Mouse (Mus musculus) stomach, embryonic 16.5 days (tissue): Measurements from ENCODE around the gene Sipa1l3. TPM values are rescaled to one million over a fixed set of nuclear protein-coding genes. Genes with fewer than 3 reads are reported as not detected.
A peak's percentile ranks its signal among the peaks of the same experiment; 100 is the strongest.

ENCODE experiments used
- ATAC-seq: fragments of 200-750 bp; cut with Nextera tagmentation; 2 replicates; pipeline ENCODE4 v1.8.0; 2017; ENCODE audit warnings: moderate number of reproducible peaks, moderate TSS enrichment; ENCODE audit not compliant: insufficient read depth, low FRiP score
- H3K27ac ChIP-seq: fragments of 300-500 bp; sonication (generic); 2 replicates; pipeline ENCODE4 v1.5.1; 2014; ENCODE audit warnings: low read length
- H3K27me3 ChIP-seq: fragments of 300-500 bp; sonication (generic); 2 replicates; pipeline ENCODE4 v1.6.1; 2014; ENCODE audit warnings: low read length, control low read depth, mixed read lengths; ENCODE audit not compliant: control insufficient read depth, insufficient read depth
- H3K36me3 ChIP-seq: fragments of 300-500 bp; sonication (generic); 2 replicates; pipeline ENCODE4 v1.6.1; 2014; ENCODE audit warnings: low read length; ENCODE audit not compliant: control insufficient read depth, insufficient read depth
- H3K4me1 ChIP-seq: fragments of 300-500 bp; sonication (generic); 2 replicates; pipeline ENCODE4 v1.6.1; 2014; ENCODE audit warnings: low read length, control low read depth, mixed read lengths; ENCODE audit not compliant: control insufficient read depth, insufficient read depth
- H3K4me2 ChIP-seq: fragments of 300-500 bp; sonication (generic); 2 replicates; pipeline ENCODE4 v1.6.1; 2014; ENCODE audit warnings: low read depth, low read length, mixed read lengths
- H3K4me3 ChIP-seq: fragments of 300-500 bp; sonication (generic); replicated peaks from 2 replicates; pipeline ENCODE4 v1.5.1; 2014; ENCODE audit warnings: mild to moderate bottlenecking, low read length
- H3K9ac ChIP-seq: fragments of 300-500 bp; sonication (generic); 2 replicates; pipeline ENCODE4 v1.6.1; 2014; ENCODE audit warnings: low read length
- H3K9me3 ChIP-seq: fragments of 300-500 bp; sonication (generic); replicated peaks from 2 replicates; pipeline ENCODE4 v1.6.1; 2016; ENCODE audit warnings: low read length, control low read depth; ENCODE audit not compliant: control insufficient read depth
- WGBS: fragments of 180-500 bp; shearing (Covaris S2); extraction: QIAGEN DNeasy Blood & Tissue Kit; methylation state at CpG from one replicate; pipeline ENCODE4 v1.1.7; 2014; 5-methylcytosine and 5-hydroxymethylcytosine counted together
- polyA plus RNA-seq: library from polyadenylated mRNA; unstranded; fragments of >200 nt; fragmentation: Nextera tagmentation; extraction: Ambion mirVana; gene quantifications from 2 replicates; pipeline ENCODE4 v1.2.1, GENCODE M21; 2015

The Sipa1l3 gene
- polyA plus RNA-seq, 1 experiment from 2014 or later: 22.2 TPM

DNA sequence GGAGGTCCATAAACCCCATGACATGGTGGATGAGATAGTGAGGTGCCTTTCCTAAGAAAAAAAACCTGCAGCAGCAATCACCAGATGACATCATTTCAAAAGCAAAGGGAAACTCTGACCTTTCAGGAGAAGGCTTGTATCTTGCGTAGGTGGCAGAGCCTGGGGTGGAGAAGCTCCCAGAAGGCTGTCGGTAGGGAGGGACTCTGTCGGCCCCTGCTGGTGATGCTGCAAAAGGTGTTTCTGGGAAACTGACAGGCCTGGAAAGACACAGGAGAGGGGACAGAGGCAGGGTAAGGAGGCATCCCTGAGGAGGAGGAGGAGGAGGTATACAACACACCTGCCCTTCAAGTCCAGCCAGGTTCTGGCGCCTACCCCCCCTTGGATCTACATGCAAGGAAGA, 154.4 kb downstream of the Sipa1l3 start:
- WGBS: 32% methylated on average over 4 of the region's 4 CpGs
- Histone ChIP-seq H3K36me3 (0 out of 2 replicates have a peak, but pooled peaks cover 8% of the 10 kb centered on the region), H3K9me3 (no peaks in the 10 kb centered on the region), H3K9ac (no peak overlapping the region), H3K4me3 (no peak overlapping the region), H3K27ac (no peak overlapping the region), H3K4me1 (no peaks in the 10 kb centered on the region), H3K4me2 (no peak overlapping the region), H3K27me3 (no peaks in the 10 kb centered on the region)
- ATAC-seq: no peak

DNA sequence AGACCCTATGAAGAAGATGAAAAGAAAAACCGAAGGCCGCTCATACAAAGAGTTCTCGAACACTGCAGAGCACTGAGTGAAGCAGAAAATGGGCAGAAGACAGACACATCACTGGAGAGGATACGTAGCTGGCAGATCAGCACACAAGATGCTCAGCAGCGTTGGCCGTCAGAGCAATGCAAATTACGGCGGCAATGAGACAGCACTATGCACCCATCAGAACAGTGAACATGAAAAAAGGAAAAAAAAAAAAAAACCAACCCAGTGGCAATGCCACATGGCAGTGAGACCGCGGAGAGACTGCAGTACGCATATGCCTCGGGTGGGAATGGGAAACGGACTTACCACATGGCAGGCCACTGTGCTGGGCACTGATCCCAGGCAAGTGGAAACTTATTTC, 156.9 kb downstream of the Sipa1l3 start:
- 93% methylated on average over 13 of the region's 13 CpGs for WGBS
- Histone ChIP-seq H3K4me1 (no peaks in the 10 kb centered on the region), H3K4me2 (no peak overlapping the region), H3K9me3 (no peaks in the 10 kb centered on the region), H3K4me3 (no peak overlapping the region), H3K36me3 (0 out of 2 replicates have a peak, but pooled peaks cover 7% of the 10 kb centered on the region), H3K9ac (no peak overlapping the region), H3K27ac (no peak overlapping the region), H3K27me3 (no peaks in the 10 kb centered on the region)
- ATAC-seq: no peak

DNA sequence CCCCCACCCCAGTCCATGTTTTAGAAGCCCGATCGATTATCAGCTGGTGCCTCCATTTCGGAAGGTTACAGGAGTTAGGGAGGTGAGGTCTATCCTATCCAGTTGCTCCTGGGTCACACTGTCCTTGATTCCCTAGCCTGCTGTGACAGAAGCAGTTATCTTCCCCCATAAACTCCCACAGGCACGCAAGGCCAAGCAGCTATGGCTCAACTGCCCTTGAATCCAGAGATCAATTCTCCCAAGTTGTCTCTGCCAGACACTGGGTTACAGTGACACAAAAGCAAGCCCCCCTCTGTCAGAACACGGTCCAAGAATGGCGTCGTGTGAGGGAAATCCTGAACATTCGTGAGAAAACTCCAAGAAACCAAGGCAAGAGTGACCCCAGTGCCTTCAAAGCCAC, 163.0 kb downstream of the Sipa1l3 start:
- H3K36me3 ChIP-seq: peaks cover 16% of the 10 kb centered on the region
- H3K4me1 ChIP-seq: no peaks in the 10 kb centered on the region
- H3K4me2 ChIP-seq: no peak overlapping the region
- H3K27ac ChIP-seq: no peak overlapping the region
- H3K9ac ChIP-seq: no peak overlapping the region
- no peak for ATAC-seq
- H3K27me3 ChIP-seq: no peaks in the 10 kb centered on the region
- 92% methylated on average over 8 of the region's 8 CpGs for WGBS
- H3K9me3 ChIP-seq: no peaks in the 10 kb centered on the region
- no peak overlapping the region for H3K4me3 ChIP-seq

DNA sequence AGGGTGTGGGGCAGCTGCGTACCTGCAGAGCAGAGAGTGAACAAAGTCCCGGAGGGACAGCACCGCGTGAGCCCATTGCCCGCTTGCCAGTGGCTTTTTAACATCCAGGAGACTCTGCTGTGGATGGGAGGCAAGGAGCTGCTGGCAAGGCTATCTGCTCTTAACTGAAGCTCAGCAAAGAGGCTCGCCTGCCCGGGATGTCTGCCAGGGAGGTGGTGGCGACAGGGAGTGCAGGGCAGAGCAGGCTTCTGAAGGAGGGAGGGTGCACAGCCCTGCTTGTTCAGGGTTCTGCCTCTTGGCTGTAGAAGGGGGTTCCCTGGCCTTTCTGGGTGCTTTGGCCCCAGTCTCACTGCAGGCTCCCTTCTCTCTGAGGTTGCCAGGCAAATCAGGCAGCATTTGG, 164.3 kb downstream of the Sipa1l3 start:
- WGBS: 91% methylated on average over 8 of the region's 8 CpGs
- no peak overlapping the region for H3K4me2 ChIP-seq
- no peaks in the 10 kb centered on the region for H3K4me1 ChIP-seq
- no peak overlapping the region for H3K4me3 ChIP-seq
- no peaks in the 10 kb centered on the region for H3K27me3 ChIP-seq
- H3K36me3 ChIP-seq: peaks cover 23% of the 10 kb centered on the region
- ATAC-seq: no peak
- no peak overlapping the region for H3K9ac ChIP-seq
- H3K27ac ChIP-seq: no peak overlapping the region
- no peaks in the 10 kb centered on the region for H3K9me3 ChIP-seq

DNA sequence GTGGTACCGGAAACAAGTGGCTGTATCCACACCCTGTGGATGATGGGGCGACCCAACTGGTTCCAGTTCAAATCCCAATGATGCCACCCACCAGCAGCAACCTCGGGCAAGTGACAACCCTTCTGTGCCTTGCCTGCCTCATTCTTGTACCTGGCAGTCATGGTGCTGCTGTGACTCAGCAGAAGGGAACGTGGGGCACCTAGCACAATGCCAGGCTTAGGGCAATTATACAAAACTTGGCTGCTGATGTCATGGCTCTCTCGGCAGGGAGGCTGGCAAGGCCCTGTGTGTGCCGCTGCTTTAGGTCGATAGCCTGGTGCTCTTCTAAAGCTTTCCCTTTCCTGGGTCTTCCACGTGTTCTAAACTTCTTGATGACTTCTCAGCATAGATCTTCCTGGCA, 166.2 kb downstream of the Sipa1l3 start:
- Histone ChIP-seq H3K4me3 (no peak overlapping the region), H3K36me3 (peaks cover 23% of the 10 kb centered on the region), H3K4me1 (no peaks in the 10 kb centered on the region), H3K27ac (no peak overlapping the region), H3K9ac (no peak overlapping the region), H3K4me2 (no peak overlapping the region), H3K27me3 (no peaks in the 10 kb centered on the region), H3K9me3 (no peaks in the 10 kb centered on the region)
- ATAC-seq: no peak
- WGBS: 90% methylated on average over 8 of the region's 8 CpGs

DNA sequence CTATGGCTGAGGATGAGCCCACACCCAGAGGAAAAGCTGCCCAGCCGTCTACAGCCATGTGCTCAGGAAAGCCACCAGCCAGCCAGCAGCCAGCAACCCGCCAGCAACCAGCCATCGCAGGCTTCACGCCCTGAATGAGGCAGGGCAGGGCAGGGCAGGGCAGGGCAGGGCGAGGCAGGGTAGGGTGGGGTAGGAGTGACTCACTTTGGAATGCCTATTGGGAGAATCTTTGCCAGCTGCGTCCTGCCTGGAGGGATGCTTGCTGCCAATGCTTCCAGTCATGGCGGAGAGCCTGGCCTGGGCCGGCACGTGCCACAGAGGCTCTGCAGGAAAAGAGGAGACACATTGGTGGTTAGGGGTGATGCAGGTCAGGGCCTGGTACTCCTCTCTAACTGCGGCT, 168.0 kb downstream of the Sipa1l3 start:
- Histone ChIP-seq H3K4me2 (no peak overlapping the region), H3K36me3 (peaks cover 19% of the 10 kb centered on the region), H3K4me3 (no peak overlapping the region), H3K27ac (no peak overlapping the region), H3K9me3 (no peaks in the 10 kb centered on the region), H3K4me1 (no peaks in the 10 kb centered on the region), H3K27me3 (no peaks in the 10 kb centered on the region), H3K9ac (no peak overlapping the region)
- ATAC-seq: peak; percentile 51; the same call in 1 of the 2 replicates
- 75% methylated on average over 10 of the region's 10 CpGs for WGBS

DNA sequence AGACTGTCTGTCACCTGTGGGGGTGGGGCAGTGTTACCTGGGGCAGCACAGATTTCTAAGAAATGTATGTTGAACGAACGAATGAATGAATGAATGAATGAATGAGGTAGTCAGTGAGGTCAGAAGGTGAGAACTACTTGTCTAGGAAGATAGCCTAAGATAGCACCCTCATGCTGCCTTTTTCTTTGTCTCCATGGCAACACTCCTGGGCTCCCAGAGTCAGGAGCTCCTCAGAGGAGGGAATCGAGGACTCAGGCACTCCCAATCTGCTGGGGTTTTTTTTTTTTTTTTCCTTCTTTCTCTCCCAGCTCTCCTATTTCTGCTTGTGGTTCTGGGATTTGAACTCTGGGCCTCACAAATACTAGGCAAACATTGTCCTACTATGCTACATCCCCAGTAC, 172.2 kb downstream of the Sipa1l3 start:
- 61% methylated on average over 3 of the region's 3 CpGs for WGBS
- H3K9me3 ChIP-seq: no peaks in the 10 kb centered on the region
- H3K4me3 ChIP-seq: no peak overlapping the region
- no peak overlapping the region for H3K27ac ChIP-seq
- no peak for ATAC-seq
- H3K4me1 ChIP-seq: 0 out of 2 replicates have a peak, but pooled peaks cover 4% of the 10 kb centered on the region
- no peaks in the 10 kb centered on the region for H3K27me3 ChIP-seq
- peaks cover 12% of the 10 kb centered on the region; the same call in 1 of the 2 replicates for H3K36me3 ChIP-seq
- no peak overlapping the region for H3K4me2 ChIP-seq
- no peak overlapping the region for H3K9ac ChIP-seq

DNA sequence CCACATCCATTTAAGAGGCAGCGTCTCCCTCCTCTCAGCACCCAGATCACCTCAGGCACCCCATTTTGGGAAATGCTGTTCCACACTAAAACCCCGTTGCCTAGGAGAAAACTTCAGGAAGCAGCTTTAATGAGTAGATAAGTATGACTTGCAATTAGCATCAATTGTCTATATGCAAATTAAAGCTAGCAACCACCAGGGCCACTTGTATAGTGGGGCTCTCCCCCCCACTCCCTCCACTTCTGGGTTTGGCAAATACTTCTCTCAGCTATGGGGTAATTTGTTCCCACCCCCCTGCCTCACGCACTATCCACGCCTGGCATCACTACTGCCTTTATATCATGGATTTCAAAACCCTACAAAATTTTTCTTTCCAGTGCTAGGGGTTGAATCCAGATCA, 172.9 kb downstream of the Sipa1l3 start:
- no peak for ATAC-seq
- H3K9me3 ChIP-seq: no peaks in the 10 kb centered on the region
- 0 out of 2 replicates have a peak, but pooled peaks cover 4% of the 10 kb centered on the region for H3K4me1 ChIP-seq
- H3K4me3 ChIP-seq: no peak overlapping the region
- 84% methylated on average over 4 of the region's 4 CpGs for WGBS
- no peak overlapping the region for H3K4me2 ChIP-seq
- no peak overlapping the region for H3K27ac ChIP-seq
- no peaks in the 10 kb centered on the region for H3K27me3 ChIP-seq
- H3K36me3 ChIP-seq: 0 out of 2 replicates have a peak, but pooled peaks cover 7% of the 10 kb centered on the region
- H3K9ac ChIP-seq: no peak overlapping the region

DNA sequence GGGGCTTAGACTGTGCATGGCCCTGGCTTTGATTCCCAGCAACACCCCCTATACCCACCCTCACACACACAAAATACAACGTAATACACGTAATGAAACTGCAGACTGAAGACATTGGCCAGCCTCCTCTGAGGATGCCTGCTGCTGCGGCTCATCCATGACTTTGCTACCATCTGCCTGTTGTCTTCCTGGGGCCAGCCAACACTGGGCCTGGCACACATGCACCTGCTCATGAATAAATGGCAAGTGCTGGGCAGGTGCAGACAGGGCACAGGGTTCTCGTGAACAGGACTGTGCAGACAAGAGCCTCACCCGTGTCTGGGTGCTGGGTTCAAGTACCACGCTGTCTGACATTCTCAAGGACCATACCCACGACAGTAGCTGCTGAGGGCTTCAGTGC, 174.7 kb downstream of the Sipa1l3 start:
- Histone ChIP-seq H3K4me2 (no peak overlapping the region), H3K27me3 (no peaks in the 10 kb centered on the region), H3K9me3 (no peaks in the 10 kb centered on the region), H3K4me1 (0 out of 2 replicates have a peak, but pooled peaks cover 4% of the 10 kb centered on the region), H3K36me3 (no peaks in the 10 kb centered on the region), H3K4me3 (no peak overlapping the region), H3K9ac (no peak overlapping the region), H3K27ac (no peak overlapping the region)
- 95% methylated on average over 7 of the region's 7 CpGs for WGBS
- ATAC-seq: no peak
